Mouse (Mus musculus) urinary bladder, adult 18-20 months (tissue): ENCODE measurements at regions not wholly inside any gene's neighbourhood (a gene's known extent, or its start where the extent isn't known, plus 50 kb on each side); places are given as distances from the start of the nearest gene placed in this dataset.

Experiments used
- DNase-seq, 2 experiments: peaks; one replicate each; pipeline ENCODE4 v3.0.0; 2022; ENCODE audit warnings: low spot score in 2 of 2, mixed read lengths in 2 of 2

GRCm38 (mm10) chrX:99340223-99340622 is 130.8 kb downstream of the Pja1 start:
- DNase-seq = no peak

- no peak for DNase-seq
Observed at GRCm38 (mm10) chrX:99339081-99339876, 131.8 kb downstream of the Pja1 start.

- DNase-seq = no peak
Observed at GRCm38 (mm10) chrX:99336616-99337553, 134.2 kb downstream of the Pja1 start.

GRCm38 (mm10) chrX:99335886-99336589 is 135.0 kb downstream of the Pja1 start:
- no peak for DNase-seq

- no peak for DNase-seq
Observed at GRCm38 (mm10) chrX:99332457-99332770, 138.7 kb downstream of the Pja1 start.

- no peak for DNase-seq
Observed at GRCm38 (mm10) chrX:99331764-99332456, 139.2 kb downstream of the Pja1 start.

GRCm38 (mm10) chrX:99330386-99330785 is 140.7 kb downstream of the Pja1 start:
- no peak for DNase-seq

GRCm38 (mm10) chrX:99328576-99328975 is 142.5 kb downstream of the Pja1 start:
- no peak for DNase-seq

- DNase-seq = peak in 1 of 2 experiments; percentile 36
Observed at GRCm38 (mm10) chrX:99326167-99326566, 144.9 kb downstream of the Pja1 start.

GRCm38 (mm10) chrX:99325460-99325859 is 145.6 kb downstream of the Pja1 start:
- no peak for DNase-seq

- DNase-seq = no peak
Observed at GRCm38 (mm10) chrX:99324546-99325170, 146.4 kb downstream of the Pja1 start.

- no peak for DNase-seq
Observed at GRCm38 (mm10) chrX:99319791-99320190, 151.3 kb downstream of the Pja1 start.

- no peak for DNase-seq
Observed at GRCm38 (mm10) chrX:99319163-99319562, 151.9 kb downstream of the Pja1 start.

GRCm38 (mm10) chrX:99318141-99318540 is 152.9 kb downstream of the Pja1 start:
- no peak for DNase-seq

GRCm38 (mm10) chrX:99317736-99318135 is 153.3 kb downstream of the Pja1 start:
- no peak for DNase-seq

GRCm38 (mm10) chrX:99316410-99317056 is 154.5 kb downstream of the Pja1 start:
- DNase-seq = no peak

- no peak for DNase-seq
Observed at GRCm38 (mm10) chrX:99299110-99299509, 163.2 kb downstream of the Efnb1 start.

- peak in 1 of 2 experiments; percentile 39 for DNase-seq
Observed at GRCm38 (mm10) chrX:99294726-99295125, 158.8 kb downstream of the Efnb1 start.

- no peak for DNase-seq
Observed at GRCm38 (mm10) chrX:99293967-99294366, 158.0 kb downstream of the Efnb1 start.

GRCm38 (mm10) chrX:99292758-99293157 is 156.8 kb downstream of the Efnb1 start:
- no peak for DNase-seq

- no peak for DNase-seq
Observed at GRCm38 (mm10) chrX:99291965-99292364, 156.0 kb downstream of the Efnb1 start.
